Mouse (Mus musculus) megakaryocyte, embryonic 14.5 days (primary cell): ENCODE measurements around the gene Tmc5.

Source experiments
- FLI1 ChIP-seq: IDR thresholded peaks from 2 replicates; pipeline ENCODE4 v1.6.1; 2012; ENCODE audit warnings: low read length, inconsistent platforms, mixed read lengths
- GATA1 ChIP-seq: IDR thresholded peaks from 3 replicates; pipeline ENCODE4 v1.6.1; 2012; ENCODE audit warnings: mixed read lengths, low read length, inconsistent platforms, borderline replicate concordance

DNA sequence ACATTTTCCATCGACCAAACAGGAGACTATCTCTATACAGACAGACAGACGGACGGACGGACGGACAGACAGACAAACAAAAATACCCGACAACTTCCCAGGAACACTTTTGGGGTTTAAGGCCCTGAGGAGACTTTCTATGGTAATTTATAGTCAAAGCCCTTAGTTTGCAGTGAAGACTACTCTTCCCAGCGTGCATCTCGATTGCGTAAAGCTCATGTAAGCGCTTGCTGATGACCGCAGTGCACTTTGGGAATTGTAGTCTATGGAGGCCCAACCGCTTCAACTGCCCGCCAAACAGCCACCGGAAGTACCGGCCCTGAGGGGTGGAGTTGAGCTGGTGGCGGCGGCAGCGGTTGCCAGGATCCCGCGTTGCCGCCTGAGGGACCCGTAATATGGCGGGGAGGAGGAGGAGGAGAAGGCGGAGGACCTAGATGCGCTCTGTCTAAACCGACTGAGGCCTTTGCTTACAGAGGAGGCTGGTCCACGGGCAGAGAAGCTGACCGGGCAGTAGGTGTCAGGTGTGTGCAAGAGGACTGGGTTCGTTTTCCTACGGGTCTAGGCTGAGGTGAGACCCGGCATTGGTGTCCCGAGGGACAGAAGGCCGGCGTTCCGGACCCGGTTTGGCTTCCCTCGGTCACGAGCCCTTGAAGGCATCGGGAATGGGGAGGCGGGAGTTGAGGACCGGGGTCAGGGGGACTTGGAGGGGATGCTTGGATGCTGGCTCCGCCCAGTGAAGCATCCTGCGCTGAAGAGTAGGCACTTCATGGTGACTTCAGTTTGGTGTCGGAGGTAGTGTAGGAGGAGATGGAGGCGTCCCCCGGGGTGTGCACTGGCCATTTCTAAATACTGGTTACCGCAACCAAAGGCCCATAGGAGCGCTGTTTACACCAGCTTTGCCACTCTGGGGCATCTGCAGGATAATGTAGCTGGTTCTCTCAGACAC lies 115.4 kb downstream of the Tmc5 start, which contains the start of gene Ccp110:
- TF ChIP-seq GATA1: no peak
- peak; percentile 96 for TF ChIP-seq FLI1
